Mouse (Mus musculus): ENCODE measurements around the gene Camkk2.

GRCm38 (mm10) chr5:122802706-122803105 lies 23.5 kb upstream of the Camkk2 start:
- TF ChIP-seq CTCF (conservative IDR thresholded peaks at IDR 0.05; ENCODE audit: low read length) (no peak), NANOG (IDR thresholded peaks at IDR 0.05; ENCODE audit: borderline replicate concordance, low read length) (no peak), POU5F1 (IDR thresholded peaks at IDR 0.05; ENCODE audit: borderline replicate concordance, low read length) (no peak)

Measured in E14TG2a.4 (cell line).